Mouse (Mus musculus) neural tube, embryonic 10.5 days (tissue): ENCODE measurements at regions not wholly inside any gene's neighbourhood (a gene's known extent, or its start where the extent isn't known, plus 50 kb on each side); places are given as distances from the start of the nearest gene placed in this dataset.

ENCODE experiments used
- DNase-seq: peaks from one replicate; pipeline ENCODE4 v3.0.0-alpha.2; 2017; ENCODE audit warnings: low spot score; ENCODE audit errors: extremely low spot score

DNA sequence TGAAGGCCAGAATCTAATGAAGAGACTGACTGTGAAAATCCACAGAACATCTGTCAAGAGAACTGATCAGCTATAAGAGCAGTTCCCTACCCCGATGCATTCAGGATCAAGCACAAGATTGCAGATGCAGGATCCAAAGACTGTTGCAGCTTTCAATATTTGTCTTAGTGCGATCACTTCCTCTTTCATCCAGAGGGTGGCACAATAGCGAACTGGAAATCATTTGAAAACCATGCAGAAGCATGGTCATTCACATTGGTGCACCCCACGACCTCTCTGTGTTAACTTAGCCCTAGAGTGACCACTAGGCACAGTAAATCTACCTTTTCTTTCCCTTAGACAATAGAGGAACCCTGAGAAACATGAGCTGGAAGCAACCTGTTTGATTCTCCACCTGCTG lies 55.8 kb upstream of the Pak3 start:
- no peak for DNase-seq

- DNase-seq, result no peak
Measured at GRCm38 (mm10) chrX:143448636-143449346, 54.7 kb upstream of the Chrdl1 start.

- DNase-seq, result peak; percentile 38
Measured at GRCm38 (mm10) chrX:143444581-143444980, 50.5 kb upstream of the Chrdl1 start.
